Mouse (Mus musculus) left cerebral cortex, postnatal 4 days (tissue): ENCODE measurements at regions not wholly inside any gene's neighbourhood (a gene's known extent, or its start where the extent isn't known, plus 50 kb on each side); places are given as distances from the start of the nearest gene placed in this dataset.

Source experiments
- DNase-seq: peaks from one replicate; pipeline ENCODE4 v3.0.0-alpha.2; 2022
- intact Hi-C: fragments of 180-260 bp; cut with DNase I; formaldehyde crosslinking; loops from one replicate; pipeline ENCODE4 v1.15.1; 2025

GRCm38 (mm10) chr19:27021930-27022329 is 136.2 kb downstream of the Gm815 start:
- DNase-seq = no peak
- intact Hi-C loops = no loop called here

GRCm38 (mm10) chr19:27022917-27023316 is 137.2 kb downstream of the Gm815 start:
- intact Hi-C loops = no loop called here
- DNase-seq = no peak

- DNase-seq = no peak
- intact Hi-C loops = no loop called here
Observed at GRCm38 (mm10) chr19:27028834-27029233, 143.2 kb downstream of the Gm815 start.

GRCm38 (mm10) chr19:27031030-27031700 is 145.5 kb downstream of the Gm815 start:
- DNase-seq = peak; percentile 16
- intact Hi-C loops = no loop called here

GRCm38 (mm10) chr19:27032621-27033020 is 146.9 kb downstream of the Gm815 start:
- peak; percentile 13 for DNase-seq
- intact Hi-C loops = no loop called here

GRCm38 (mm10) chr19:27038298-27038697 is 152.6 kb downstream of the Gm815 start:
- intact Hi-C loops = no loop called here
- no peak for DNase-seq

GRCm38 (mm10) chr19:27040321-27041025 is 154.8 kb downstream of the Gm815 start:
- intact Hi-C loops = no loop called here
- DNase-seq = no peak

GRCm38 (mm10) chr19:27066449-27067181 is 149.7 kb upstream of the Vldlr start:
- intact Hi-C loops = no loop called here
- peak; percentile 92 for DNase-seq

- intact Hi-C loops = no loop called here
- DNase-seq = no peak
Observed at GRCm38 (mm10) chr19:27073281-27073680, 143.0 kb upstream of the Vldlr start.

GRCm38 (mm10) chr19:27075019-27075418 is 141.3 kb upstream of the Vldlr start:
- intact Hi-C loops = no loop called here
- DNase-seq = no peak

GRCm38 (mm10) chr19:27076920-27077512 is 139.3 kb upstream of the Vldlr start:
- intact Hi-C loops = no loop called here
- no peak for DNase-seq

- no peak for DNase-seq
- intact Hi-C loops = no loop called here
Observed at GRCm38 (mm10) chr19:27087344-27087743, 128.9 kb upstream of the Vldlr start.

- DNase-seq = no peak
- intact Hi-C loops = no loop called here
Observed at GRCm38 (mm10) chr19:27087833-27088232, 128.5 kb upstream of the Vldlr start.

- intact Hi-C loops = no loop called here
- DNase-seq = no peak
Observed at GRCm38 (mm10) chr19:27089099-27089498, 127.2 kb upstream of the Vldlr start.

- intact Hi-C loops = no loop called here
- DNase-seq = no peak
Observed at GRCm38 (mm10) chr19:27091603-27092002, 124.7 kb upstream of the Vldlr start.

GRCm38 (mm10) chr19:27094777-27095478 is 121.4 kb upstream of the Vldlr start:
- DNase-seq = no peak
- intact Hi-C loops = no loop called here

GRCm38 (mm10) chr19:27099921-27100320 is 116.4 kb upstream of the Vldlr start:
- DNase-seq = peak; percentile 53

GRCm38 (mm10) chr19:27110437-27110836 is 105.8 kb upstream of the Vldlr start:
- intact Hi-C loops = no loop called here
- DNase-seq = no peak

More at GRCm38 (mm10) chr19:27099921-27100320, 116.4 kb upstream of the Vldlr start:
- intact Hi-C loops = no loop called here

- intact Hi-C loops = loop anchor here (5.0 kb wide), 1 partner anchor 96 kb away; the partner anchor contains the start of gene Vldlr
- no peak for DNase-seq
Observed at GRCm38 (mm10) chr19:27120876-27121275, 95.4 kb upstream of the Vldlr start.

GRCm38 (mm10) chr19:27122348-27122747 is 93.9 kb upstream of the Vldlr start:
- intact Hi-C loops = loop anchor here (5.0 kb wide), 1 partner anchor 95 kb away; the partner anchor contains the start of gene Vldlr

More at GRCm38 (mm10) chr19:27122348-27122747, 93.9 kb upstream of the Vldlr start:
- no peak for DNase-seq
